ENCODE assay signal across 9 mouse cellular contexts in the genomic region with DNA sequence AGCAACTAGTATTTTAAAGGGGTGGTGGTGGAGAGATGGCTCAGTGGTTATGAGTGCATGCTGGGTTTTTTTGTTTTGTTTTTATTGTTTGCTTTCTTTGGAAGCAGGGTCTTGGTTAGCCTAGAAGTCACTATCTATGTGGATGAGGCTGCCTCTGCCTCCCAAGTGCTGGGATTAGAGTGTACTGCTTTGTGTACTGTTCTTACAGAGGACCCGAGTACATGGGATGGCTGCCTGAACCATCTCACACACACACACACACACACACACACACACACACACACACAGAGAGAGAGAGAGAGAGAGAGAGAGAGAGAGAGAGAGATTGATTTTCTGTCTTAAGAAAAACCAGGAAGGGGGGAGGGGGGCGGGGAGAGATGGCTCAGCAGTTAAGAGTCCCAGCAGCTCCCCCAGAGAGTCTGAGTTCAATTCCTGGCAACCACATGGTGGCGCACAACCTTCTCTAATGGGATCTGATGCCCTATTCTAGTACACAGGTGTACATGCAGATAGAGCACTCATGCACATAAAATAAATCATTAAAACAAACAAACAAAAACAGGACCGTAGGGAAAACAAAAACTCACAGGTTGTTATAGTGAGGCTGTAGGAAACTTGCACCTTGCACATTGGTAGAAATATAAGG. TPM values are rescaled to one million over a fixed set of nuclear protein-coding genes. Genes with fewer than 3 reads are reported as not detected.
DNase-seq lines count a peak whose midpoint lies in the region; ATAC-seq and TF ChIP-seq lines count a peak whose summit lies in the region.
"Had no signal": no experiment of that assay in that cellular context is flagged by ENCODE, and none has a peak within 500 bp of the region (broad histone marks: within the 10 kb centered on the region; RNA-seq: fewer than 3 reads in every experiment).

No protein-coding gene starts in this region.

- H3K4me2 ChIP-seq in midbrain, embryonic 15.5 days: no peak overlapping the region

- no peaks in the 10 kb centered on the region for H3K4me1 ChIP-seq in heart, adult 2 months (ENCODE audit: control insufficient read depth, insufficient read depth, low read length)
- H3K4me1 ChIP-seq in ES-Bruce4 (ENCODE audit: control insufficient read depth, insufficient read depth, low read length): no peaks in the 10 kb centered on the region
- H3K4me1 ChIP-seq in limb, embryonic 10.5 days: no peaks in the 10 kb centered on the region
- no peaks in the 10 kb centered on the region; the same call in 1 of the 2 replicates for H3K4me1 ChIP-seq in midbrain, embryonic 15.5 days

- no peak overlapping the region for H3K9ac ChIP-seq in heart, adult 2 months (ENCODE audit: low read depth, low read length)
- H3K9ac ChIP-seq in ES-Bruce4 (ENCODE audit: low read depth, poor library complexity, severe bottlenecking): no peak overlapping the region
- H3K9ac ChIP-seq in midbrain, embryonic 15.5 days: no peak overlapping the region

- peak; percentile 42 to 55 for DNase-seq in heart, adult 2 months
- DNase-seq in heart, adult 11 months: no peak
- peak; percentile 49 for DNase-seq in cerebellum, adult 9-11 months
- peak; percentile 51 for DNase-seq in heart, postnatal 4 days
- DNase-seq in limb, embryonic 10.5 days (ENCODE audit: low spot score): peak; percentile 47
- peak; percentile 70 to 74 for DNase-seq in thymus, postnatal 10 days (ENCODE audit: low spot score in 2 of 2)

- H3K79me2 ChIP-seq in heart, adult 2 months (replicated peaks; ENCODE audit: control insufficient read depth, insufficient read depth, low read length): no peaks in the 10 kb centered on the region

- intact Hi-C loops in heart, adult 2 months (cut with DNase I): loop anchor here (2.0 to 10.0 kb wide), 3 partner anchors 169 to 311 kb away; partner anchors contain the start of gene Rpl28

- no peak overlapping the region for H3K27ac ChIP-seq in heart, adult 2 months
- H3K27ac ChIP-seq in ES-Bruce4 (ENCODE audit: insufficient read depth, low read length): no peak overlapping the region
- H3K27ac ChIP-seq in limb, embryonic 10.5 days: no peak overlapping the region
- H3K27ac ChIP-seq in midbrain, embryonic 15.5 days: no peak overlapping the region
- H3K27ac ChIP-seq: macrophage had no signal

- H3K9me3 ChIP-seq in ES-Bruce4 (replicated peaks; ENCODE audit: control insufficient read depth, insufficient read depth, low read length, poor library complexity, severe bottlenecking): no peaks in the 10 kb centered on the region
- H3K9me3 ChIP-seq in limb, embryonic 10.5 days (replicated peaks): no peaks in the 10 kb centered on the region
- no peaks in the 10 kb centered on the region for H3K9me3 ChIP-seq in midbrain, embryonic 15.5 days

- peak; percentile 62 for ATAC-seq in midbrain, embryonic 15.5 days (replicated peaks)

- no peaks in the 10 kb centered on the region for H3K36me3 ChIP-seq in heart, adult 2 months (ENCODE audit: control insufficient read depth, insufficient read depth, low read length)
- H3K36me3 ChIP-seq in ES-Bruce4 (ENCODE audit: control insufficient read depth, insufficient read depth, low read length, poor library complexity, severe bottlenecking): no peaks in the 10 kb centered on the region
- peaks cover 8% of the 10 kb centered on the region for H3K36me3 ChIP-seq in limb, embryonic 10.5 days
- H3K36me3 ChIP-seq in midbrain, embryonic 15.5 days (replicated peaks): 0 out of 2 replicates have a peak, but pooled peaks cover 4% of the 10 kb centered on the region

- WGBS in heart, adult 2 months: 10% methylated on average over 4 of the region's 4 CpGs
- WGBS in limb, embryonic 10.5 days: 33% methylated on average over 4 of the region's 4 CpGs
- WGBS in midbrain, embryonic 15.5 days: 26% methylated on average over 4 of the region's 4 CpGs

- no peak overlapping the region for H3K4me3 ChIP-seq in heart, adult 2 months
- no peak overlapping the region for H3K4me3 ChIP-seq in ES-Bruce4 (ENCODE audit: low read depth, low read length)
- no peak overlapping the region for H3K4me3 ChIP-seq in limb, embryonic 10.5 days
- no peak overlapping the region for H3K4me3 ChIP-seq in midbrain, embryonic 15.5 days

- peak; percentile 58 for TF ChIP-seq CTCF in heart, adult 2 months (IDR thresholded peaks at IDR 0.05)
- TF ChIP-seq CTCF in ES-Bruce4 (IDR thresholded peaks at IDR 0.05; ENCODE audit: low read depth, low read length): peak; percentile 55

- no peaks in the 10 kb centered on the region for H3K27me3 ChIP-seq in heart, adult 2 months (ENCODE audit: control insufficient read depth, insufficient read depth, low read length)
- no peaks in the 10 kb centered on the region for H3K27me3 ChIP-seq in ES-Bruce4 (ENCODE audit: control insufficient read depth, insufficient read depth, low read length, poor library complexity, severe bottlenecking)
- no peaks in the 10 kb centered on the region for H3K27me3 ChIP-seq in limb, embryonic 10.5 days (ENCODE audit: low read depth, poor library complexity, severe bottlenecking)
- no peaks in the 10 kb centered on the region for H3K27me3 ChIP-seq in midbrain, embryonic 15.5 days (replicated peaks)

- no peak for TF ChIP-seq POLR2A in heart, adult 2 months (IDR thresholded peaks at IDR 0.05; ENCODE audit: insufficient read depth, low read depth, low read length)
- TF ChIP-seq POLR2A in ES-Bruce4 (IDR thresholded peaks at IDR 0.05; ENCODE audit: insufficient read depth, low read length): no peak

- TF ChIP-seq EP300 in heart, adult 2 months (IDR thresholded peaks at IDR 0.05; ENCODE audit: insufficient read depth, low read depth, low read length): no peak
- TF ChIP-seq EP300 in ES-Bruce4 (IDR thresholded peaks at IDR 0.05; ENCODE audit: insufficient read depth, low read depth, low read length): no peak

RNA-seq across cellular contexts. Expression of gene Tmem86b, which starts 7.6 kb away (rescaled TPM):
- total RNA-seq in heart, adult 2 months (2021): 1 to 10 TPM; 4.2 to 5.3 TPM
- polyA plus RNA-seq in heart, adult 2 months (2012; rRNA removed): 12.8 and 19.2 TPM in 2 replicates
- polyA plus RNA-seq in ES-Bruce4 (2011; ENCODE audit: insufficient read depth, insufficient read length, low read depth, missing spikeins): 3.8 and 5.5 TPM in 2 replicates
- total RNA-seq in heart, postnatal 4 days (2021): 1 to 10 TPM; 6.6 to 8.5 TPM
- 1.7 and 2.1 TPM in 2 replicates for polyA plus RNA-seq in limb, embryonic 10.5 days (2016; fragmentation: Nextera tagmentation; extraction: Ambion mirVana)
- 3.8 and 4.2 TPM in 2 replicates for polyA plus RNA-seq in midbrain, embryonic 15.5 days (2015; fragmentation: Nextera tagmentation; extraction: Ambion mirVana)

RNA-seq across cellular contexts. Expression of gene Ptprh, which starts 19.8 kb away (rescaled TPM):
- not detected for total RNA-seq in heart, adult 2 months (2021)
- 0.03 and 0.06 TPM in 2 replicates for polyA plus RNA-seq in heart, adult 2 months (2012; rRNA removed)
- not detected in 2 replicates for polyA plus RNA-seq in ES-Bruce4 (2011; ENCODE audit: insufficient read depth, insufficient read length, low read depth, missing spikeins)
- total RNA-seq in heart, postnatal 4 days (2021): not detected
- polyA plus RNA-seq in limb, embryonic 10.5 days (2016; fragmentation: Nextera tagmentation; extraction: Ambion mirVana): not detected in 2 replicates
- 0.75 and 1.3 TPM in 2 replicates for polyA plus RNA-seq in midbrain, embryonic 15.5 days (2015; fragmentation: Nextera tagmentation; extraction: Ambion mirVana)
- polyA plus RNA-seq: macrophage had no signal

RNA-seq across cellular contexts. Expression of gene Ppp6r1, which starts 35.2 kb away (rescaled TPM):
- total RNA-seq in heart, adult 2 months (2021): 10 to 100 TPM; 67.6 to 71.9 TPM
- 67.1 and 89.9 TPM in 2 replicates for polyA plus RNA-seq in heart, adult 2 months (2012; rRNA removed)
- 58.6 and 66.3 TPM in 2 replicates for polyA plus RNA-seq in ES-Bruce4 (2011; ENCODE audit: insufficient read depth, insufficient read length, low read depth, missing spikeins)
- 10 to 100 TPM; 79.1 to 81.3 TPM for total RNA-seq in heart, postnatal 4 days (2021)
- polyA plus RNA-seq in limb, embryonic 10.5 days (2016; fragmentation: Nextera tagmentation; extraction: Ambion mirVana): 10.6 and 11.4 TPM in 2 replicates
- 10.5 TPM in 2 replicates for polyA plus RNA-seq in midbrain, embryonic 15.5 days (2015; fragmentation: Nextera tagmentation; extraction: Ambion mirVana)
